Mouse (Mus musculus) heart, embryonic 15.5 days (tissue): ENCODE data around the gene Cd83. TPM values are rescaled to one million over a fixed set of nuclear protein-coding genes. Genes with fewer than 3 reads are reported as not detected.

Experiments
- ATAC-seq: fragments of 200-750 bp; cut with Nextera tagmentation; replicated peaks from 2 replicates; pipeline ENCODE4 v1.8.0; 2017; ENCODE audit warnings: low read depth, moderate TSS enrichment; ENCODE audit not compliant: insufficient number of reproducible peaks, insufficient read depth, low FRiP score
- H3K27ac ChIP-seq: fragments of 300-500 bp; sonication (generic); 2 replicates; pipeline ENCODE4 v1.5.1; 2015; ENCODE audit warnings: mild to moderate bottlenecking, inconsistent platforms
- H3K27me3 ChIP-seq: fragments of 300-500 bp; sonication (generic); 2 replicates; pipeline ENCODE4 v1.6.1; 2015; ENCODE audit warnings: inconsistent platforms
- H3K36me3 ChIP-seq: fragments of 300-500 bp; sonication (generic); 2 replicates; pipeline ENCODE4 v1.6.1; 2015; ENCODE audit warnings: mild to moderate bottlenecking, inconsistent platforms
- H3K4me1 ChIP-seq: fragments of 300-500 bp; sonication (generic); replicated peaks from 2 replicates; pipeline ENCODE4 v1.6.1; 2015; ENCODE audit warnings: inconsistent platforms
- H3K4me2 ChIP-seq: fragments of 300-500 bp; sonication (generic); 2 replicates; pipeline ENCODE4 v1.6.1; 2015; ENCODE audit warnings: inconsistent platforms, mild to moderate bottlenecking, moderate library complexity
- H3K4me3 ChIP-seq: fragments of 300-500 bp; sonication (generic); 2 replicates; pipeline ENCODE4 v1.5.1; 2015; ENCODE audit warnings: mild to moderate bottlenecking, inconsistent platforms
- H3K9ac ChIP-seq: fragments of 300-500 bp; sonication (generic); 2 replicates; pipeline ENCODE4 v1.6.1; 2015; ENCODE audit warnings: mild to moderate bottlenecking, inconsistent platforms
- H3K9me3 ChIP-seq: fragments of 300-500 bp; sonication (generic); replicated peaks from 2 replicates; pipeline ENCODE4 v1.6.1; 2016; ENCODE audit warnings: inconsistent platforms
- WGBS: fragments of 180-500 bp; shearing (Covaris S2); methylation state at CpG from one replicate; pipeline ENCODE4 v1.1.7; 2015; ENCODE audit warnings: mixed read lengths; 5-methylcytosine and 5-hydroxymethylcytosine counted together
- polyA plus RNA-seq: library from polyadenylated mRNA; unstranded; fragments of >200 nt; fragmentation: Nextera tagmentation; extraction: Ambion mirVana; gene quantifications from 2 replicates; pipeline ENCODE4 v1.2.1, GENCODE M21; 2015

Gene Cd83
- polyA plus RNA-seq, 1 experiment from 2014 or later = 3.9 TPM

- no peaks in the 10 kb centered on the region for H3K36me3 ChIP-seq
- H3K4me3 ChIP-seq = no peak overlapping the region
- no peak overlapping the region for H3K9ac ChIP-seq
- 41% methylated on average over 4 of the region's 4 CpGs for WGBS
- H3K4me1 ChIP-seq = no peaks in the 10 kb centered on the region
- H3K27ac ChIP-seq = no peak overlapping the region
- no peaks in the 10 kb centered on the region for H3K9me3 ChIP-seq
- no peak overlapping the region for H3K4me2 ChIP-seq
- no peaks in the 10 kb centered on the region for H3K27me3 ChIP-seq
- ATAC-seq = no peak
Observed at GRCm38 (mm10) chr13:43849816-43850215, 65.2 kb downstream of the Cd83 start.

GRCm38 (mm10) chr13:43851108-43851507, 66.5 kb downstream of the Cd83 start:
- no peak overlapping the region for H3K4me2 ChIP-seq
- 68% methylated on average over 4 of the region's 4 CpGs for WGBS

More at GRCm38 (mm10) chr13:43851108-43851507, 66.5 kb downstream of the Cd83 start:
- Histone ChIP-seq H3K4me1 (no peaks in the 10 kb centered on the region), H3K27me3 (no peaks in the 10 kb centered on the region), H3K27ac (no peak overlapping the region), H3K36me3 (no peaks in the 10 kb centered on the region), H3K9ac (no peak overlapping the region), H3K9me3 (no peaks in the 10 kb centered on the region), H3K4me3 (no peak overlapping the region)
- ATAC-seq = no peak

Other genes starting within 250 kb of the Cd83 start
- gene Mcur1, start 224.6 kb upstream of the Cd83 start, polyA plus RNA-seq = 17.2 and 17.3 TPM in 2 replicates
- 1.9 and 2.8 TPM in 2 replicates for gene Rnf182, start 169.1 kb upstream of the Cd83 start, polyA plus RNA-seq